Mouse (Mus musculus): Measurements from ENCODE around the gene Kansl1. TPM values are rescaled to one million over a fixed set of nuclear protein-coding genes. Genes with fewer than 3 reads are reported as not detected.

Kansl1 gene
- total RNA-seq, 1 experiment, result 37.7 TPM

DNA sequence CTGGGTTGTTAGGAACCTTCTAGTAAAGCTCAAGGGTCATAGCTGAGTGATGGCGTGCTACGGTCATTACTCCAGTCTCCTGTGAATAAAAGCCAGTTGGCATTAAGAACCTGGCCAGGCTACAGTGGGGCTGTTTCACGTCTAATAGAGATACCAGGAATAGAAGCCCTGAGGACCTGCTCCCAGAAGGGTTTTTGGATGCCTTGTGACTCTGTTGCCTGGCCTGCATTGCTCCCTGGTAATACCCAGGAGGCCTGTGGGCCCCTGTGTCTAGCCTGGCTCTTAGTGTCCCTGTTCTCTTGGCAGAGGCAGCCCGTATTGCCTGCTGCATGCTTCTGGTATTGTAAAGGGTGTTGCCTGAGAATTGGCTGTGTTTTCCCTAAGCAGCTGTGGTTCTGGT lies 161.5 kb downstream of the Kansl1 start:
- in situ Hi-C loops (cut with MboI; ENCODE audit: low sequenced_read_pairs in 2 of 2, unreplicated experiment in 2 of 2), result no loop called here
- peaks cover 18 to 25% of the 10 kb centered on the region in 2 experiments for H3K4me1 ChIP-seq (ENCODE audit: control insufficient read depth in 2 of 2, insufficient read depth in 2 of 2, low read length in 2 of 2, poor library complexity in 1 of 2)
- no peak overlapping the region for H3K4me3 ChIP-seq (ENCODE audit: insufficient read depth in 1 of 2, low read depth in 1 of 2, low read length in 2 of 2, poor library complexity in 1 of 2, severe bottlenecking in 1 of 2)
- no peak for DNase-seq (ENCODE audit: low read depth, low spot score)
- no peaks in the 10 kb centered on the region for H3K36me3 ChIP-seq (ENCODE audit: control insufficient read depth, insufficient read depth, low read length, poor library complexity, severe bottlenecking)
- H3K9ac ChIP-seq (ENCODE audit: insufficient read depth, low read depth, low read length, poor library complexity, severe bottlenecking), result no peak overlapping the region
- TF ChIP-seq MAFK (IDR thresholded peaks at IDR 0.05; ENCODE audit: insufficient read depth, low read depth, low read length) (no peak), ZNF384 (IDR thresholded peaks at IDR 0.05; ENCODE audit: low read depth, low read length) (no peak), HCFC1 (IDR thresholded peaks at IDR 0.05; ENCODE audit: borderline replicate concordance, insufficient read depth, low read length) (no peak), CHD2 (IDR thresholded peaks at IDR 0.05; ENCODE audit: low read depth, low read length) (no peak), ZC3H11A (IDR thresholded peaks at IDR 0.05; ENCODE audit: borderline replicate concordance, low read depth, low read length) (no peak)
- H3K27ac ChIP-seq (ENCODE audit: insufficient read depth, low read depth, low read length, poor library complexity, severe bottlenecking), result no peak overlapping the region
- no peaks in the 10 kb centered on the region for H3K9me3 ChIP-seq (ENCODE audit: control insufficient read depth, insufficient read depth, low read depth, low read length)

- in situ Hi-C loops (cut with MboI; ENCODE audit: low sequenced_read_pairs in 2 of 2, unreplicated experiment in 2 of 2), result no loop called here
- no peak overlapping the region for H3K27ac ChIP-seq (ENCODE audit: insufficient read depth, low read depth, low read length, poor library complexity, severe bottlenecking)
- no peaks in the 10 kb centered on the region for H3K9me3 ChIP-seq (ENCODE audit: control insufficient read depth, insufficient read depth, low read depth, low read length)
- peaks cover 18 to 22% of the 10 kb centered on the region in 2 experiments for H3K4me1 ChIP-seq (ENCODE audit: control insufficient read depth in 2 of 2, insufficient read depth in 2 of 2, low read length in 2 of 2, poor library complexity in 1 of 2)
- no peak overlapping the region for H3K4me3 ChIP-seq (ENCODE audit: insufficient read depth in 1 of 2, low read depth in 1 of 2, low read length in 2 of 2, poor library complexity in 1 of 2, severe bottlenecking in 1 of 2)
- no peak for DNase-seq (ENCODE audit: low read depth, low spot score)
- H3K9ac ChIP-seq (ENCODE audit: insufficient read depth, low read depth, low read length, poor library complexity, severe bottlenecking), result no peak overlapping the region
- no peaks in the 10 kb centered on the region for H3K36me3 ChIP-seq (ENCODE audit: control insufficient read depth, insufficient read depth, low read length, poor library complexity, severe bottlenecking)
- TF ChIP-seq CHD2 (IDR thresholded peaks at IDR 0.05; ENCODE audit: low read depth, low read length) (no peak), ZNF384 (IDR thresholded peaks at IDR 0.05; ENCODE audit: low read depth, low read length) (no peak), ZC3H11A (IDR thresholded peaks at IDR 0.05; ENCODE audit: borderline replicate concordance, low read depth, low read length) (no peak), HCFC1 (IDR thresholded peaks at IDR 0.05; ENCODE audit: borderline replicate concordance, insufficient read depth, low read length) (no peak), MAFK (IDR thresholded peaks at IDR 0.05; ENCODE audit: insufficient read depth, low read depth, low read length) (no peak)
Measured at GRCm38 (mm10) chr11:104306483-104306882, 162.2 kb downstream of the Kansl1 start.

- DNase-seq (ENCODE audit: low read depth, low spot score), result no peak
- no peaks in the 10 kb centered on the region for H3K36me3 ChIP-seq (ENCODE audit: control insufficient read depth, insufficient read depth, low read length, poor library complexity, severe bottlenecking)
- peaks cover 14 to 15% of the 10 kb centered on the region in 2 experiments for H3K4me1 ChIP-seq (ENCODE audit: control insufficient read depth in 2 of 2, insufficient read depth in 2 of 2, low read length in 2 of 2, poor library complexity in 1 of 2)
- no peak overlapping the region for H3K9ac ChIP-seq (ENCODE audit: insufficient read depth, low read depth, low read length, poor library complexity, severe bottlenecking)
- TF ChIP-seq ZNF384 (IDR thresholded peaks at IDR 0.05; ENCODE audit: low read depth, low read length) (no peak), CHD2 (IDR thresholded peaks at IDR 0.05; ENCODE audit: low read depth, low read length) (no peak), HCFC1 (IDR thresholded peaks at IDR 0.05; ENCODE audit: borderline replicate concordance, insufficient read depth, low read length) (no peak), MAFK (IDR thresholded peaks at IDR 0.05; ENCODE audit: insufficient read depth, low read depth, low read length) (no peak), ZC3H11A (IDR thresholded peaks at IDR 0.05; ENCODE audit: borderline replicate concordance, low read depth, low read length) (no peak)
- H3K4me3 ChIP-seq (ENCODE audit: insufficient read depth in 1 of 2, low read depth in 1 of 2, low read length in 2 of 2, poor library complexity in 1 of 2, severe bottlenecking in 1 of 2), result no peak overlapping the region
- H3K27ac ChIP-seq (ENCODE audit: insufficient read depth, low read depth, low read length, poor library complexity, severe bottlenecking), result no peak overlapping the region
- in situ Hi-C loops (cut with MboI; ENCODE audit: low sequenced_read_pairs in 2 of 2, unreplicated experiment in 2 of 2), result no loop called here
- H3K9me3 ChIP-seq (ENCODE audit: control insufficient read depth, insufficient read depth, low read depth, low read length), result no peaks in the 10 kb centered on the region
Measured at GRCm38 (mm10) chr11:104305711-104306110, 162.9 kb downstream of the Kansl1 start.

- TF ChIP-seq ZNF384 (IDR thresholded peaks at IDR 0.05; ENCODE audit: low read depth, low read length), result no peak
- no peak for TF ChIP-seq MAFK (IDR thresholded peaks at IDR 0.05; ENCODE audit: insufficient read depth, low read depth, low read length)
- TF ChIP-seq CHD2 (IDR thresholded peaks at IDR 0.05; ENCODE audit: low read depth, low read length), result no peak
- no peak for TF ChIP-seq ZC3H11A (IDR thresholded peaks at IDR 0.05; ENCODE audit: borderline replicate concordance, low read depth, low read length)
- TF ChIP-seq HCFC1 (IDR thresholded peaks at IDR 0.05; ENCODE audit: borderline replicate concordance, insufficient read depth, low read length), result no peak
- no peaks in the 10 kb centered on the region for H3K9me3 ChIP-seq (ENCODE audit: control insufficient read depth, insufficient read depth, low read depth, low read length)
- in situ Hi-C loops (cut with MboI; ENCODE audit: low sequenced_read_pairs in 2 of 2, unreplicated experiment in 2 of 2), result no loop called here
- no peak overlapping the region; the same call in 1 of the 2 replicates for H3K27ac ChIP-seq (ENCODE audit: insufficient read depth, low read depth, low read length, poor library complexity, severe bottlenecking)
- no peak overlapping the region for H3K9ac ChIP-seq (ENCODE audit: insufficient read depth, low read depth, low read length, poor library complexity, severe bottlenecking)
- H3K4me3 ChIP-seq (ENCODE audit: insufficient read depth in 1 of 2, low read depth in 1 of 2, low read length in 2 of 2, poor library complexity in 1 of 2, severe bottlenecking in 1 of 2), result no peak overlapping the region
- peaks cover 14 to 15% of the 10 kb centered on the region in 2 experiments for H3K4me1 ChIP-seq (ENCODE audit: control insufficient read depth in 2 of 2, insufficient read depth in 2 of 2, low read length in 2 of 2, poor library complexity in 1 of 2)
- no peaks in the 10 kb centered on the region for H3K36me3 ChIP-seq (ENCODE audit: control insufficient read depth, insufficient read depth, low read length, poor library complexity, severe bottlenecking)
- DNase-seq (ENCODE audit: low read depth, low spot score), result no peak
Measured at GRCm38 (mm10) chr11:104303088-104303960, 165.3 kb downstream of the Kansl1 start.
